Mouse (Mus musculus): ENCODE measurements around the gene Mllt3. TPM values are rescaled to one million over a fixed set of nuclear protein-coding genes. Genes with fewer than 3 reads are reported as not detected.

The Mllt3 gene
- polyA plus RNA-seq (2017; shearing (Covaris generic)) = 100 to 1,000 TPM; 100 to 106 TPM

DNA sequence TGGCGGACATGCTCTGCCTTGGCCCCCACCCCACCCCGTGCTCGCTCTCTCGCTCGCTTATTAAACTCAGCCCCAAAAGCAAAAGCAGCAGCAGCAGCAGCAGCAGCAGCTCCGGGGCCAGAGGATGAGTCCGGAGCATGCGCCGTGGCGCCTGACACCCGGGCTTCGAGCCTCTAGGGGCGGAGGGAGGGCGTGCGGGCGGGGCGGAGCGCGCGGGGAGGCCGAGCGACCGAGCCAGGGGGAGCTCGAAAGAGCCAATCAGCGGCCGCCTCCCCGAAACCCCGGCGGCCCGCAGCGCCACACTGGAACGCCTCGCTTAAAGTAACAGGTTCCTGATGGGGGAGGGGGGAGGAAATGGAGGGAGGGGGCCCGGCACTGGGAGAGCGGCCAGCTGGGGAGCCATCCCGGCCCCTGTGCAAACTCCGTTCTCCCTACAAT, at the start of gene Mllt3:
Gene Mllt3, minus strand, starts transcription at position 149 of the 438 bp plus-strand sequence.
- ATAC-seq = peak; percentile 67

DNA sequence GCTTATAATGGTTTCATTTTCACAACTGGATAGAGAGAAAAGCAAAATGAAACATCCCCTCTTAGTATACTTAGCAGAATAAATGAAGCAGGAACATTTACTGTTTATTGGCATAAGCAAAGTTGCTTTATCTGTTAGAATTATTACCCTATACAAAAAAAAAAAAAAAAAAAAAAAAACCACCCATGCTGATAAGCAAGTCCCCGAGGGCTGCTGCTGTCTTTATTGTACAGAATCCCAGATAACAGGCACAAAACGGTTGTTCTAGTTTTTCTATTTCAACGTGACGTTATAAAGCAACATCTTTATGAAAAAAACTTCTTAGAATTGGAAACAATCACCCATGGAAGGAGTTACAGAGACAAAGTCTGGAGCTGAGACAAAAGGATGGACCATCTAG, 49.2 kb upstream of the Mllt3 start:
- no peak for ATAC-seq

DNA sequence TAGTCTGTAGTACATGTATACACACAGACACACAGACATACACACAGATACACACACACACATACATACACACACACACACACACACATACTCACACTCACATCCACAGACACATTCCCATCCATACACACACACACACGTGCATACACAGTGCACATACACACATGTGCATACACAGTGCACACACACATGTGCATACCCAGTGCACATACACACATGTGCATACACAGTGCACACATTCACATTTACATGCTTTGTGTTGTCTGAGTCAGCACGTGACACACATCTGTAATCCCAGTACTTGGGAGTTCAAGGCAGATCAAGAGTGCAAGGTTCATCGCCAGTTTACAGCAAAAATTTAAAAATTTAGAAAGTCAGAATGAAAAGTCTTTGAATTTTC, 48.7 kb upstream of the Mllt3 start:
- ATAC-seq = no peak

DNA sequence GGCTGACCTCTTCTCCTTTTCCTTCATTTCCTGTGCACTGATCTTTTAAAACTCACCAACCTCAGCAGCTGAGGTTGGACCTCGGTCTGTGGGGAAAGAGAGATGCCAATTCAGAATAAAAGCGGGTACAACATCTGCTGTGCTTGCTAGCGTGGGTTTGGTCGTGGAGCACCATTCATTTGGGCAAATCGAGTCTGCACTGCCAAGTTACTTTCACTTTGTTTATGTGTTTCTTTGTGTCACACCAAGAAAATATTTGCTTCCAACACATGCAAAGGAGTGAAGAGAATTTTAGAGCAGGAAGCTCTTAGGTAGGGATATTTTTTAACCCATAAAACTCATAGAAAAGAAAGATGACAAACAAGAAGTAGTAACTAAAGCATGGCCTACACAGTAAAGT, 48.3 kb upstream of the Mllt3 start:
- ATAC-seq = peak; percentile 42

DNA sequence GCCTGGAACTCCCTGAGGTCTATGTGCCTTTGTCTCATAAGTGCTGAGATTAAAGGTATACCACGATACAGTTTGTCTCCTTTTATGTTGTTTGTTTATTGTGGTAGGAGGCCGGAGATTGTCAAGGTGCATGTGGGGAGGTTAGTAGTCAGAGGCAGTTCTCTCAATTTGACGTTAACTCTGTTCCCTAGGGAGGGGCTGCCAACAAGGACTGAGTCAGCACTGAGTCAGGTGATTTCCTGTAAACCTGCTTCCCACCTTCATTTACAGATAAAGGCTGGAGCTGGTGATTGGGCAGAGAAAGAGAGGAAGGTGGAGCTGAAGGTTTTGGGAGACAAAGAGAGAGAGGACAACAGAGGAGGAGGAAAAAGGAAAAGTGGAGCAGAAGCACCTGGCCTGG, 45.8 kb upstream of the Mllt3 start:
- ATAC-seq = peak; percentile 58

DNA sequence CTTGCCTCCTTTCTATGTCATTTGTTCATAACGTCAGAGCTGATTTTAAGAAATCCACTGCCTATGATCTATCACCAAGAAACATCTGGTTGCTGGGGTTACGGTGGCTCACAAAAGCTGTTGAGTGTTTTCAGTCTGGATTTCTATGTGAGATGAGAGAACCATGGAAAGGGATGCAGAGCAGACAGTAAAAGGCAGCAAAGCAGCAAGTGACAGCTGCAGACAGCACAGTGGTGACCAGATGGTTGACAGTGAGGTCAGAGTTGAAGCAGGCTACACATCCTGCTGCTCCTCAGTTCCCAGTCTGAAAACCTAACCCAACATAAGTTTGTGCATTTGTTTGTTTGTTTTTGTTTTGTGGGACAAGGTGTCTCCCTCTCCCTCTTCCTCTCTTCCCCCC, 42.2 kb upstream of the Mllt3 start:
- ATAC-seq = no peak

DNA sequence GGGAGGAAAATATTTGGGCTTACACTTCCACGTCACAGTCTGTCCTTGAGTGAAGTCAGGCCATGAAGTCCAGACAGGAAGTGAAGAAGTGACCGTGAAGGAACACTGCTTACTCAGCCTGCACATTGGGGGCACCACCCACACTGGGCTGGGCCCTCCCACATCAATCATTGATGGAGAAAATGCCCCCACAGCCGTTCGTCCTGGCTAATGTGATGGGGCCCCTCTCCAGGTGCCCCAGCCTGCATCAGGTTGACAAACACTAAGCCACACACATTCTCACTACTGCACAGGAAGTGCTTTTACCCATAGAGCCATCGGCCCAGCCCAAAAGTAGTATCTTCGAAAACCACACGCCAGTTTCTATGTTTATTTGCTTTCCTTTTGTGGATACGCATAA, 13.1 kb upstream of the Mllt3 start:
- ATAC-seq = peak; percentile 89

DNA sequence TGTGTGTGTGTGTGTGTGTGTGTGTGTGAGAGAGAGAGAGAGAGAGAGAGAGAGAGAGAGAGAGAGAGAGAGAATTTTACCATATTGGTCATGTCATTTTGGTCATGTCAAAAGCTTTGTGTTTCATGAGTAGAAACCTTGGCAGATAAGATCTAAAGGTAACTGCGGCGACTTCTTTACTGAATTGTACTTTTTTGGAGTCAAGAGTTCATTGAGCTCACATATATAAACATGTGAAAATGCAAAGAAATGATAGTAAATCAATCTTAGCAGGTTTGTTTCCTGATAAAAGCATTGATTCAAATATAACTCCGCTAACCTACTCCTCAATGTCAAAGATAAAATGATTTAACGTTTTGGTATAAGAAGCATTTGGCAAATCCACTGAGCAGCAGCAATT, 12.0 kb upstream of the Mllt3 start:
- no peak for ATAC-seq

DNA sequence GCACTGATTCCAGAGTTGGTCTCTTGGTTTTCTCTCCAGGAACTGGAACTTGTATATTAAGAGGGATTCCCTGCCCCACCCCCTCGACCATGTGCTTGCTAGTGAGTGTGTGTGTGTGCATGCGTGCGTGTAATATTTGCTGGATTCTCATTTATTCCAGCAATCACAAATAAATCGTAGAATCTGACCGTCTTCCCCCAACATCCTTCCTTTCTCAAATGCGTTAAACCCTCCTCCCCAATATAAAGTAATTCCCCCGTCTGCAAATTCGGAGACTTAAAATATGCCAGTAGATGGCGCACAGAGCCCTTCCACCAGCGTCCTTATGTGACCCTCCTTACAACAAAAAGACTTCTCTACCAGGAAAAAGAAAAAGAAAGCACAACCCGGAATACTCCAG, 2.2 kb upstream of the Mllt3 start:
- peak; percentile 8 for ATAC-seq

DNA sequence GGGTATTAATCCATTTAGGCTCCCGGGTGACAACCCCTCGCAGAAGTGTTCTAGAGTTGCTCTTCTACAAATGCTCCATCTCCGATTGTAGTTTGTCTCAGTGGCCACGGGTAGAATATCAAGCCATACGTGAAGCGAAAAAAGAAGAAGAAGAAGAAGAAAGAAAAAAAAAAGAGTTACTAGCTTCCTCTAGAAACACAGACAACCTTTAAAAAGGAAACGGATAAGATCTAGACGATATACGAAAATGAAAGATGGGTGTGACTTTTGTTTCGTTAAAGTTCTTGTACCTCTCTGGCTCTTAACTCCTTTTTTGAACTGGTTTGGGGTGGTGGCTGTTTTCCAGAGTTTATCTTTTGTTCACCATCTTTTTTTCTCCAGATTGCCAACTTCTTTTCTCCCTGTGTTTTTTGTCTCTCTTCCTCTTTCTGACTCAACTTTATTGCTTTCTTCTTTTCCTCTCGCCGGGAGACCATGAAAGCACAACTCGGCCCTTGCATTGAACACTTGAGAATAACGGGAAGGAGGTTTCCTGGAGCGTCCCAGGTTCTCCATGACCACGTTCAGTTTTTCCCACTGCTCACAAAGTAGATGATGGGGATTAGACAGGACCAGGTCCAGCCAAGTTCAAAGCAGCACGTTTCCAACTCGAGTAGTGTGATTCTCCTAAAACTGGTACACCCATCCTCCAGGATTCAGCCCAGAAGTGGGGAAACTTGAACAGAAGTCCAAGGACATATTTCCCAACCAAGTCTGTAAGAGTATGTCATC, 1.4 kb upstream of the Mllt3 start:
- peak; percentile 40 for ATAC-seq

DNA sequence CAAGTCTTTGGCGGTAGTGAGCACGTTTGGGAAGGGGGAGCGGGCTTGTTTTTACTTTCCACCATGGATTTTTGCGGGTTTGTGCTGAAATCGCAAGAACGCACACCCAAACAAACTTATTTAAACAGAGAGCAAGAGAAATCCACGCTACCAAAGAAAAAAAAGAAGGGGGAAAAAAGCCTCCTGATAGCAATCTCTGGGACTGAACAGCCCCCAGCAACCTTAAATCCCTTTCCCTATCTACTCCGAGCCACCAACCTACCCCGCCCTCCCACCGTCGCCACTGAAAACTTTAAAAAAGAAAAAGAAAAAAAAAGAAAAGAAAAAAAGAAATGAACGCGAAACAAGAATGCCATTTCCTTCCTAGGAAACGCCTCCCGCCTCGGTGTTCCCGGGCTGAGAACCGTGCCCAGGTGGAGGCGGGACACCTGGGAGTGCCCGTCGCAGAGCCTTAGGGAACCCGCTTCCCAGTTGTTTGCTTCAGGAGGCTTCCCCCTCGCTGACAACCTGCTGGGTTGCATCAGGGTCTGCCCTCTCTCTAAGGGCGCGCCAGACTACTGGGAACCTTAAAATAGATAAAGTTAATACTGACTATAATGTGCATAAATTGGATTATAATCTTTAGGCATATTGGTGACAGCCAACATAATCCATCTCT, 694 bp upstream of the Mllt3 start:
- no peak for ATAC-seq

DNA sequence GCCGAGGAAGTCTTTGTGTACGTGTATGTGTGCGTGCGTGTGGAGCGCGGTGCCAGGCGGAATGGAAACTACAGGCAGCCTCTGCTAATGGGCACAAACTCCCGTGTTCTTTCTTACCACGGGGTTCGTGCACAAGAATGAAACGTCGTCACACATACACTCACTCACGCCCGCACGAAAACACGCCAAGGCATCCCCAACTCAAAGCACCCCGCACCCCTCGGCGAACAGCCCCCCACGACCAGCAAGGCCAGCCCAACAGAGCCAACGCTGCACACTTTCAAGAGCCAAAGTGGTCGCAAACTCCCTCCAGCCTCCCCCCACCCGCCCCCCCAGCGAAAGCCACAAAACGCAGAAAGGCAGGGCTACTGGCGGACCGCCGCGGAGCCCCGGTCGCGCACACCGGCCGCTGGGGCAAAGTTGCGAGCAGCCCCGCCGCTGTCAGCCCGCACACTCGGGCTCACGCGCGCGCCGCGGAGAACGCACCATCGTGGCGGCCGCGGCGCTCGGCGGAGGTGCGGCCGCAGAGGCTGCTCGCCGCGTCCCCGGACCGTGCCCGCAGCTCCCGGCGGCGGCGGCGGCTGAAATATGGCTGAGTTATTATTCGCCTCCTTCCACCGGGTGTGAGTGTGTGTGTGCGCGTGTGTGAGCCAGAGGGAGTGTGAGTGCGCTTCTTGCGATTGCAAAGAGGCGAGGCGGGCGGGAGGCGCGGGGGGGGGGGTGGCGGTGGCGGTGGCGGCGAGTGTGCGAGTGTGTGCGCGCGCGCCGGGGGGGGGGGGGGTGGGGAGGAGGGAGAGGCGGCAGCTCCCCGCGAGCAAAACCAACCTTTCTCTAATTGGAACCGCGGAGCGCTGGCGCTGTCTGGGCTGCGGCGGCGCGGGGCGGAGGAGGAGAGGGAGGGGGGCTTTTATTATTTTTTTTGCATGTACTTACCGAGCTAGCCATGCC, 739 bp downstream of the Mllt3 start:
- peak; percentile 4 for ATAC-seq

DNA sequence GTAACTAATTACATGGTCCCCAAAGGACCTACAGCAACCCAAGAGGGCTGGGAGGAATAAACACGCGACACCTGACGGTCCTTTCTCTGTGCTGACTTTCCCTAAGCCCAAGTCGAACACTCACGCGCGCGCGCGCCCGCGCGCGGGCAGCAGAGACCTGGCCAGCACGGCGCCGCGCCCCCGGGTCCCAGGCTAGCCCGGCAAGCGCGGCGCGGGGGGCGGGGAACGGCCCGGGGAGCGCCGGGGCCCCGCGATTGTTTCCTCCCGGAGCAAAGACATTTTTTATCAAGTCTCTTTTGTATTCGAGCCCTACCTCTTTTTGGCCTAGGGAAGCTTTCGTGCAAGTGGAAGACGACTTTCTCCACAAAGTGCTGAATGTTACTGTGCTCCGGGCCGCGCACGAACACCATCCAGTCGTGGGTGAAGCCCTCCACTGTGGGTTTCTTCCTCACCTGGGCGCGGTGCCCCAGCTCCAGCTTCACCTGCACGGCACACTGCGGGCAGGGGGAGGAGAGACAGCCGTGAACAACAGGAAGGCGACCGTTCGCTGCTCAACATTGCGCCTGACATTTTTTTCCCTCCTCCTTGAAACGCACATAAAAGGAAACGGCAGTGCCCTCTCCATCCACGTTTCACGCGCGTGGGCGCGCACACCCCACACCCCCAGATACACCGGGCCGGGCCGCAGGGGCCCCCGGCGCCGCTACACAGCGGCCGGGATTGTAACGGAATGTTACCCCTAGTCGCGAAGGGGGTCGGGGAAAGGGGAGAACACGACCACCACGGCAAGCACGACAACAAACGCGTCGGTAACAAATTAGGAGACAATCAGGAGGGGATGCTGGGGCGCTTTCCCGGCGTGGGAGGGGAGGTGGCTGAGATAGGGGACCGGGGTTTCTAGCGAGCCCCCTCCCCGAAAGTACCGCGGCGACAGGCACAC, 1.7 kb downstream of the Mllt3 start:
- peak; percentile 9 for ATAC-seq

DNA sequence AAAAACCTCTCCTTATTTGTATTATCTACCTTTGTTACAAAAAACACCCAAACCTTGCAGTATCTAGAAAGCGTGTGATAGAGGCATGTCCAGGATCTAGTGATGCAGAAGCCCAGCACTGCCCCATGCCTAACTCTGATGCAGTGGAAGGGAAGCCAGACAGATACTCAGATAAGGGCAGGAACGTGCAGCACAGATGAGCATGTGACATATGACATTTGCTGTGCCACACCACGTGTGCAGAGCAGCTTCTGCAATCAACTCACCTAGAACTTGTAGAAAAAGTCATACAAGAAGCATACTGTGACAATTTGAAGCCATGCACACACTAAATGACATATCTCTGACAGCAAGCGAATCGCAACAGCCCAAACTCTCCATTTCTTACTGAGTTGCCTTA, 9.6 kb downstream of the Mllt3 start:
- ATAC-seq = peak; percentile 41

DNA sequence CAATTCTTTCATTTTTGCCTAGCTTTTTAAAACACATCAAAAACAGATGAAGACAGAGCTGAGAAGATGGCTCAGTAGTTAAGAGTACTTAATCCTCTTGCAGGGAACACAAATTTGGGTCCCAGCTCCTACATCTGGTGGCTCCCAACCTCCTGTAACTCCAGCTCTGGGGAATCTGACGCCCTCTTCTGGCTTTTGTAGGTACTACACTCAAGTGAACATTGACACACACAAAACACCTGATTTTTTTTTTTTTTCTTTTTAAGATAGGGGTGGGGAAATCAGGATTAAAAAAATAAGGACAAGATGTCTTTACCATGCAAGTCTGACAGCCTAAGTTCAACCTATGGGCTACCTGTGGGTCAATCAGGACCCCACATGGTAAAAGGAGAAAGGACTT, 10.5 kb downstream of the Mllt3 start:
- ATAC-seq = no peak

DNA sequence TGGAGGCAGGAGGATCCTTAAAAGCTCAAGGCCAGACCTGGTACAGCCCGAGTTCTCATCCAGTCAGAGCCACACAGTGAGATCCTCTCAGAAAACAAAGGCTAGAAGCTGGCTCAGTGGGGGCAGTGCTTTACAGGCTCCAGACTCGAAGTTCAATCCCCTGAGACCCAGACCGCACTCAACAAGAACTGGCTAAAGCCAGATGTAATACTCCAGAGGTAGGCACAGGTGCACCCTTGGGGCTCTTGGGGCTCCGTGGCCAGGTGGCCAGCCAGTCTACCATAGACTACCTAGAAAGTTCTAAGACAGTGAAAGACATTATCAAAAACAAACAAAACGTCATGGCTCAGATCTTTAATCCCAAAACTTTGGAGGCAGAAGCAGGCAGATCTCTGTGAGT, 12.7 kb downstream of the Mllt3 start:
- no peak for ATAC-seq

DNA sequence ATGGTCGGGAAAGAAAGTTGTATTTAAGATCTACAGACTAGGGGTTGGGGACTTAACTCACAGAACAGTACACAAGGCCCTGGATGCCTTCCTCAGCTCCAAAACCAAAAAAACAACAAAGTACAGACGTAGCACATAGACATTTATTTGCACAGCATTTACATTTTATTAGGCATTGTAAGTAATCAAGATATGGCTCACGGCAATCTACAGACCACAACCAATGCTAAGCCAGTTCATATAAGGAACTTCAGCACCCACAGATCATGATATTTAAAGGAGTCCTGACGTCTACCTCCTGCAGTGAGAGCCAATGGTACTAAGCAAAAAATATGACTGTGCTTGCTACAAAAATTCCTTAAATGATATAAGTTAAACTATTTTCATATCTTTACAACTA, 13.5 kb downstream of the Mllt3 start:
- ATAC-seq = no peak

DNA sequence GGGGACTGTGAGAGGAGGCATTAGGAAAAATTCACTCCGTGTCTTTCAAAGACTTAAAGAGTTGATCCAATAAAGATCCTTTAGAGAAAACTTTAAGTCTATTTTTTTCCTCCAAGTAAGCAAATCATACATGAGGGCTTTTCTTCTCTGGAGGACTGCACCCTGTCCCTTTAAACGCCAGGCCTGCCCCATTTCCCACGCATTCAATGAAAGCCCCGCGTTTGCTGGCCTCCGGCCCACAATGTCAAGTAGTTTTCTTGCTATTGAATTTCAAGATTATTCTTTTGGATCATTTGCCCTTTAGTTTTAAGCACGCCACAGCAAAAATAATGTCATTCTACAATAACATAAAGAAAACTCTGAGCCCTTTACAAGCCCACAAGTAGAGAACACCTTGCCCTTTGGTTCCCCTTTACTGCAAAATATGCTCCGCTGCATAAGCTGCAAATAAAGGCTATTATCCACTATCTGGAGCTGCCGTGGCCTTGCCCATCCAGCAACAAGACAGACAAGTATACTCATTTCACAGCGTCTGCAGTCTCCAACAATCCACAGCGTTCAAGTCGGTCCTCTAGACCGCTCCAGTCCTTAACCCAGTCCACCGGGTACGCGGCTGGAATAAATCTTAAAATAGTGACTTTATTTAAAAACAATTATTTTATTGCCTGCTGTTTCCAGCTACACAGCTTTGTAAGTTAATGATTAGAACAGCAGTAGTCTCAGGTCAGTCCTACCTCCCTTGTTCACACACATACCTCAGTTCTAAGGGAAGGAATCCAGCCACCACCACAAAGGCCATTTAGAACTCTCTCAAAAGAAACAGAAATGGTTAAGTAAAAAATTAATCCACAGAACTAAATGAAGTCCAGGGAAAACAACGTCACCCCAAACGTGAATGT, 15.5 kb downstream of the Mllt3 start:
- ATAC-seq = no peak

DNA sequence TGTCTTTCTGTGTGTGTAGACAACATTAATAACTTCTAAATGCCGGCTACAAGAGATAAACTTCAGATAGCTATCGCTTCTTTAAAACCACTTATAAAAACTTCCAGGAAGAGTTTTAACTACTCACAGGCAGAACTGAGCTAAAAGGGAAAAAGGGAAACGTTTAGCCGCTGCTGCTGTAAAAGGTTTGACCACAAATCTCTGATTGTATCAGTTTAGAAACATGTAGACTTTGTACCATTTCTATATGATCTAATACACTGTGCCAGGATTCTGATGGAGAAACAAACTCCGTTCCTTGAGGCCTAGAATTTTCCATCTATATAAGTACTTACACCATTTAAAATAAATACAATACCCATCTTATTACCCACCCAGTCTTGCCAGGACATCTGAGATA, 17.4 kb downstream of the Mllt3 start:
- ATAC-seq = peak; percentile 43

DNA sequence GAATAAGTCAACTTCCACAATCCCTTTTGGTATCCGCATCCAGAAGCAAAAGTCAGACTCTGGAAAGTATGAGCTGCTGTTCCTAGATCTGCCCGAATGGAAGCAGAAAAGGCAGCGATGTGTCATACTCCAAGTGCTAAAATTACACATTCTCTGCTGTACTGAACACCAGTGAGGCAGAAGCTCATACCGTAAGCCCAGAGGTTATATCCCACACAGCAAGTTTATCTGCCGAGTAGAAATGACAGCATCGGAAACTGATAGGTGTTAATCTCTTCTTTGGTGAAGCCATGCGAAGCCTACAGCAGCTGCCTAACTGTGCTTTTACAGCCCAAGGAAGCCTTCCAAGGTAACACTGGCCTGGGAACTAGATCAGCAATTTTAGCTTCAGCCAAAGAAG, 17.9 kb downstream of the Mllt3 start:
- peak; percentile 8 for ATAC-seq

DNA sequence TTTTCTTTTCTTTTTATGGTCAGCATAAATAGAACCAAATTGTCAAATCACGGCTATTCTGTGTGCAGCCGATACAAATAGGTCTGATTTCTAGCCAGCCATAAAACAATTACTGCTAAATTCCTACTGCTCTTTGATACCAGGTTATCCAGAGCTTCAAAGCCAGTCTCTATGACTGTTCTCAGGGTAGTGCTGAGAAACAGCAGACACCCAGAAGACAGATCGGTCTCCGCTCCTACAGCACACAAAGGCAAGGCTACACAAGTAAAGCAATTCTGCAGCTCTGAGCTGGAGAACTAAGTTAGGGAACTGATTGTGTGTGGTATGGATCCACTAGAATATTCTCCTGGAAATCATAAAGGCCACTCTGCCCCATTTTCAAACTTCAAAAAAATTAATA, 20.4 kb downstream of the Mllt3 start:
- no peak for ATAC-seq
